Mouse (Mus musculus): ENCODE measurements around the gene Shisa5. TPM values are rescaled to one million over a fixed set of nuclear protein-coding genes. Genes with fewer than 3 reads are reported as not detected.
A peak's percentile ranks its signal among the peaks of the same experiment; 100 is the strongest.

Gene Shisa5
- total RNA-seq, 2 experiments from 2014 or later = 113 to 115 TPM

- DNase-seq (ENCODE audit: low spot score in 2 of 2) = no peak
These were observed 46.6 kb downstream of the Shisa5 start for GRCm38 (mm10) chr9:109084922-109085321.

GRCm38 (mm10) chr9:109087987-109088386 is 49.6 kb downstream of the Shisa5 start:
- no peak for DNase-seq (ENCODE audit: low spot score in 2 of 2)

- no peak for DNase-seq (ENCODE audit: low spot score in 2 of 2)
These were observed 52.1 kb downstream of the Shisa5 start for GRCm38 (mm10) chr9:109090446-109090845.

GRCm38 (mm10) chr9:109091802-109092201 is 53.4 kb downstream of the Shisa5 start:
- no peak for DNase-seq (ENCODE audit: low spot score in 2 of 2)

GRCm38 (mm10) chr9:109092799-109093198 is 54.4 kb downstream of the Shisa5 start:
- no peak for DNase-seq (ENCODE audit: low spot score in 2 of 2)

DNA sequence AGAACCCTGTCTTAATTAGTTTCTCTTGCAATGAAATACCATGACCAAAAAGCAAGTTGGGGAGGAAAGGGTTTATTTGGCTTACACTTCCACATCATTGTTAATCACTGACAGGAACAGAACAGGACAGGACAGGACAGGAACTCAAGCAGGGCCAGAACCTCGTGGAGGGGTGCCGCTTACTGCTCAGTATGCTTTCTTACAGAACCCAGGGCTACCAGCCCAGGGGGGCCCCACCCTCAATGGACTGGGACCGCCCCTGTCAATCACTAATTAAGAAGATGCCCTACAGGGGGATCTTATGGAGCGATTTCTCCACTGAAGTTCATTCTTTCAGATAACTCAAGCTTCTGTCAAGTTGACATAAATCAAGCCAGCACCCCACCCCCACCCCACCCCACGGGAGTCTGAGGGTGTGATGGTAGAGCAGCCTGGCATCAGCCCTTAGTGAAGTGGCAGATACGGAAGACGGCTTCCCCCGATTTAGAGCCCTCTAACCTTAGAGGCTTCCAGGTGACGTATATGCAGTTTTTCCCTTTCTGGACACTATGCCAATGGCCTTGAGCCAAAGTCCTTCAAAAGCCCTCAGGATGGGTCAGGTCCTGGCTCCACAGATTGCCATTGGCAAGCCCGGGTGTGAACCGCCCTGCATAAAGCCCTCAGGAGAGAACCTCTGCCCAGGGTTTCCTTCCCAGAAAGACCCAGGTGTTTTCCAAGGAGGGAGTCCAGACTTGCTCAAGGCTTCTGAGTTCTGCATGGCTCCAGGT is 55.6 kb downstream of the Shisa5 start:
- no peak for DNase-seq (ENCODE audit: low spot score in 2 of 2)

GRCm38 (mm10) chr9:109094553-109095136 is 56.3 kb downstream of the Shisa5 start:
- DNase-seq (ENCODE audit: low spot score in 2 of 2) = no peak

DNA sequence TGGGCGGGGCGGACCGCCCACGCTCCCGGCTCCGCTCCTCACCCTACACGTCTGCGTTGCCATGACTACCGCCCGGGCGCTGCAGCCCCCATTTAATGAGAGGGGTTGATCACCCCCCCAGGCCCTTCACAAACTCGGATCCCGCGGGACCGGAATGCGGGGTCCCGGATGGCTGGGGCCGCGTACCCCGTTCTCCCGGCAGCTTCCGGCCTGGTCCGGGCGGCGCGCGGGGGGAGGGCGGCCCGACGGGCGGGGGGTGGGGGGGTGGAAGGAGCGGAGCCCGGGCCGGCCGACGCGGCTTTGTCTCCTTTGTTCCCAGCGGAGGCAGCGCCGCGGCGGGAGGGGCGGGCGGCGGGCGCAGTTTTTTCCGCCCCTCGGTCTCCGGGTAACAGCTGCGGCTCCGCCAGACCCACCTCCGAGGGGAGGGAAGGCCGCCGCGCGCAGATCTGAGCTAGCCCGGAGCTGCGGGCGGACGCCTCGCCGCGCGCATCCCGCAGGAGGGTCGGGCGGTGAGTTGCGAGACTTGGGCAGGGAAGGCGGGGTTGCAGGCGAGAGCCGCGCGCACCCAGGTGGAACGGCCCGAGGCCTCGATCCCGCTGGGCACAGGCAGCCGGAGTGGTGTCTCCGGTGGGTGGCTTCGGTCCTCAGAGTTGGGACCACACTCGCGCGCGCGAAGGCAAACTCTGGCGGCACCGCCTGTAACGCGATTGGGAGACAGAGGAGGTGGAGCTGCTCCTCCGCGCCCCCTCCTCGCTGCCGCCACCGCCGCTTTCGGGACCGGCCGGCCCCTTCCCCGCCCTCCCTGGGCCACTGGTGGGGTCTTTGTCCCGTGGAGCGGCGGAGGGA is 57.0 kb downstream of the Shisa5 start, which contains the start of gene Plxnb1:
Gene Plxnb1 (plus strand): TSS at position 253 of the 846 bp plus-strand sequence.
- DNase-seq (ENCODE audit: low spot score in 2 of 2) = peak; percentile 54 to 56

DNA sequence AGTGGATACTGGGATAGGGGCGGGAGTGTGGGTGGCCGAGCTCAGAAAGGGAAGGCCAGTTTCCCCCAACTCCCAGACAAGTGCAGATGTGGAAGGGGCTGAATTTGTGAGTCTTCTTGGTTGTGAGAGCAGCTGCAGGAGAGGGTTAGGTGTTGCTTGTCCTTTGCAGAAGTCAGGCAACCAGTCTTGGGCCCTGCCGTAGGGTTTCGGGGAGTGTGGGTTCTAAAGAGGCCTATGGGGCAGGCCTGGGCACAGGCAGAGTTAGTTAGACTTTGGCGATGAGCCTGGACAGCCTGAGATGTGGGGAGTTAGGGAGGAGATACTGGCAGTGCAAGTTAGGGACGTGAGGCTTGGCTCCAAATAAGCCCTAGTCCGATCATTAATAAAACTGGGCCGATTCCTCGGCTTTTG is 57.9 kb downstream of the Shisa5 start:
- no peak for DNase-seq (ENCODE audit: low spot score in 2 of 2)

DNA sequence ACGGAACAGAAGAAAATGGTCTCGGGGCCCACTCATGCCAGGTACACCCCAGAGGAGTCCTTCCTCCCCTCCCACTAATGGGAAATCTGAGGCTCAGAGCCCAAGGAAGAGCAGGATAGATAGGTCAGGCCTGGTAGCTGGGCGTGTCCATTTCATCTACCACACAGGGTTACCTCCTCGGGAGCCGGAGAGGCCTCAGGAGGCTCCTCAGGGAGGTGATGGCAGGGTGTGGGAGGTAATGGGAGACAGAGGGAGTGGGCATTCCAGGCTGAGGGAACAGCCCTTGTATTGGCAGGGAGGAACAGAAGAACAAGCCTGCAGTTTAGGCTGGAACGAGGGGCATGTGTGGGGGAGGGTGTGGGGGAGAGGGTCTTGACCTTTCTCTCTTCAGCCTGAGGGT is 58.5 kb downstream of the Shisa5 start:
- DNase-seq (ENCODE audit: low spot score in 2 of 2) = no peak

DNA sequence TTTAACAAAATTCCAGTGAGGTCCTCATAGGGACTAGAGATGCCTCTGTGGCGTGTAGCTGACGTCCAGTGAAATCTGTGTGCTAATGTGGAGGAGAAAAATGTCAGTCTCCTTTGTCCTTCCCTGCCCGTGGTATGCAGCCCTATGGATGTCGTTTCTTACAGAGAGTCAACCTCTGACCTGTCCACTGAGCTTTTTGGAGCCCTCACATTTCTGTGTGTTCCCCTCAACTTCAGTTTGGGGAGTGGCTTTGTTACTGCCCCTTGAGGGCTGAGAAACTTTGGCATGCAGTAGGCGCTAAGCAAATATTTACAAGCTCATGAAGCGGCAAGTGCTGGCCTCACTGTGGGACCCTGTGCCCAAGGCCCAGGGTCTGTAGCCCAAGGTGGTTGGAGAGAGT is 58.9 kb downstream of the Shisa5 start:
- DNase-seq (ENCODE audit: low spot score in 2 of 2) = no peak

DNA sequence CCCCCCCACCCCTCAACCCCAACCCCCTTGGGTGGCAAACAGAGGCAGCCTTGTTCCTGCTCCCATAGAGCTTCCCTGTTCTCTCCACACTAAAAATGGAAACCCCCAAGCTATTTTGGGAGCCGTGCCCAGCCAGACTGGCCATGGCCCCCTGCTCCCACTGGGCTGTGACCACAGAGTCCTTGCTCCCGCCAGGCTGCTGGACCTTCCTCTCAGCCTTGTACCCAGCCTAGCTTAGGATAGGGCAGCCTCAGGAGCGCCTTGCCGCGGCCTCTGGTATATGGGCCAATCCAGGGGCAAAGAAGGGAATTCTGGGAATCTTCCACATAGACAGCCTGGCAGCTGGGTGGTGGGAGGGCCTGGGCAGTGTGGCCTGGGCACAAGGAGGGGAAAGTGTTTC is 59.5 kb downstream of the Shisa5 start:
- peak in 1 of 2 experiments; percentile 51 for DNase-seq (ENCODE audit: low spot score in 2 of 2)

- no peak for DNase-seq (ENCODE audit: low spot score in 2 of 2)
These were observed 60.0 kb downstream of the Shisa5 start for GRCm38 (mm10) chr9:109098366-109098765.

DNA sequence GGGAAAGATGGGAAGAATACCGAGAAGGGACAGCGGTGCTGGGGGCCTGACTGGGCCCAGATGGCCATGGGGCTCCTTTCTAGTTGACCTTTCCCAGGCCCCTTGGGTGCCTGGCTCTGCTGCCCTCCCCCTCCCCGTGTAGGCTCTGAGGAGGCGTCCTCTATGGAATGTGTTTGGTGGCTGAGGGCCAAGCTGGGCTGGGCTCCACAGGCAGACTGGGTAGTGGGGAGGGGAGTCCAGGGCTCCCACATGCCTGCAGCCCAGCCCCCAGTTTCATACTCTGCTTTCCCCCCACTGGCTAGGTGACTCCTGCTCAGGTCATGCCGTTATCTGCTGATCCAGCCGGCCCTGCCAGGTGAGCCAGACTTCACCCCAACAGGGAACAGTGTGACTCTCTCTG is 60.6 kb downstream of the Shisa5 start:
- no peak for DNase-seq (ENCODE audit: low spot score in 2 of 2)

GRCm38 (mm10) chr9:109100307-109100928 is 62.1 kb downstream of the Shisa5 start:
- DNase-seq (ENCODE audit: low spot score in 2 of 2) = no peak

DNA sequence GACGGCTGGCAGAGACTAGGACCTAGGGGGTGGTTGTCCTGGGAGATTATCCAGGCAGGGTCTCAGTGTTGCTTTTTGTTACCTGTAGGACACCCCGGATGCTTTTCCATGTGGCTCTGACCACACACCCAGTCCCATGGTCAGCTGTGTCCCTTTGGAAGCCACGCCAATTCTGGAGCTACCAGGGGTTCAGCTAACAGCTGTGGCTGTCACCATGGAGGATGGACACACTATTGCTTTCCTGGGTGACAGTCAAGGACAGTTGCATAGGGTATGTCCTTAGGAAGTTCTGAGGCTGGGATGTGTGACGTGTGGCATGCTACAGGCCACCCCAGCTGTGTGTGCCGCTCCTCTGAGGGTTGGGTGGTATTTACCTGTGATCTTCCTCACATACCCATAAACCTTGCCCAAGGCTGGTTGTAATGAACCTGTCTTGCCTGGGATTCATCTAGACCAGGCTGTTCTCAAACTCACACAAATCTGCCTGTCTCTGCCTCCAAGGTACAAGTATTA is 63.6 kb downstream of the Shisa5 start:
- DNase-seq (ENCODE audit: low spot score in 2 of 2) = no peak

DNA sequence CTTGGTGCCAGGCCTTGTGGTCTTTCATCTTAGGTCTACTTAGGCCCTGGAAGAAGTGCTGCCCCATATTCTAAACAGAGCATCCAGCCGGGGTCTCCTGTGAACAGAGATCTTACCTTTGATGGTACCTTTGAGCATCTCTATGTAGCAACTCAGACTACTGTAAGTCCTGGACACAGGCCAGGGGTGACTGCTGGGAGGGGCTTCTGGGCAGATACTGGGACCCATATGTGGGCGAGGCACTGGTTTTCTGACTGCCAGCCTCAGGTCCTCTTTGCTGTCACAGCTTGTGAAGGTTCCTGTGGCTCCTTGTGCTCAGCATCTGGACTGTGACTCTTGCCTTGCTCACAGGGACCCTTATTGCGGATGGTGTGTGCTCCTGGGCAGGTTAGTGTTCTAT is 64.2 kb downstream of the Shisa5 start:
- no peak for DNase-seq (ENCODE audit: low spot score in 2 of 2)

DNA sequence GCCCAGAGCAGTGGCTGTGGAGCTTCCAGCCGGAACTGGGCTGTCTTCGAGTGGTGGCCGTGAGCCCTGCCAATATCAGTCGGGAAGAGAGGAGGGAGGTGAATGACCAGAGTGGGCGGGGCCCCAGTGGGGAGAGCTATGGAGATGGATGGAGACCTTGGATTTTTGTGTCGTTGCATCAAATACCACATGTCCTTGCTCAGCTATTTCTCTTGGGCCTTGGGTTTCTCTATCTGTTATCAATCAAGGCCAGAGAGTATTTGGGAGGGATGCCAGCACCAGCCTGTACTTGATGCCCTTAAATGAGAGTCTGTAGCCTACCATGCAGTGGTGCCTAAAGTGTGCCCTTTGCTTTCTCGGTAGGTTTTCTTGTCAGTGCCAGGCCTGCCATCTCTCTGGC is 64.9 kb downstream of the Shisa5 start:
- peak; percentile 55 to 73 for DNase-seq (ENCODE audit: low spot score in 2 of 2)

- DNase-seq (ENCODE audit: low spot score in 2 of 2) = no peak
These were observed 65.7 kb downstream of the Shisa5 start for GRCm38 (mm10) chr9:109104083-109104482.

DNA sequence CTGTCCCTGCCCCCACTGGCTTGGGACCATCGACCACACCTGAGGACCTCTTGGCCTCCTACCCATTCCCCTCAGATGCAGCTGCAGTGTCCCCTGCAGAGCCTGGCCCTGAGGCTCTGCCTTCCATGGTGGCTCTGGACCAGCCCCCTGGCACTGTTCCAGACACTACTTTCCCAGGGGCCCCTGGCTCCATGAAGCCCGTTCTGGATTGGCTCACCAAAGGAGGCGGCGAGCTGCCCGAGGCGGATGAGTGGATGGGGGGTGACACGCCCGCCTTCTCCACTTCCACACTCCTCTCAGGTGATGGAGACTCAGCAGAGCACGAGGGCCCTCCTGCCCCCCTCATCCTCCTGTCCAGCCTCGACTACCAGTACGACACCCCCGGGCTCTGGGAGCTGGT is 66.6 kb downstream of the Shisa5 start:
- peak in 1 of 2 experiments; percentile 49 for DNase-seq (ENCODE audit: low spot score in 2 of 2)

DNA sequence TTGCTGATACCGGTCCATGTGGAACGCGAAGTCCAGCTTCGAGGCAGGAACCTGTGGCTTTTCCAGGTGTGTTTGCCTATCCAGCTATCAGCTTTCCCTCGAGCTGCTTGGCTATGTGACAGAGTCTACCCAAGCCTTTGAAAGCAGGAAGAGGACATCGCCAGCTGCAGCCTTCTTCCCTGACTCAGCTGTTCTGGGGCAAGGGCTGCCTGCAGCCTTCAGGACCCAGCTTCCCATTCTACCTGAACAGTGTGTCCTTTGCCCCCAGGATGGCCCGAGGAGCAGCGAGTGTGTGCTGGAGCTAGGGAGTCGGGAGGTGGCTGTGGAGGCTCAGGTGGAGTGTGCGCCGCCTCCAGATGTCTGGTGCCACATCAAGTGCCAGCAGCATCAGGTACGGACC is 67.3 kb downstream of the Shisa5 start:
- DNase-seq (ENCODE audit: low spot score in 2 of 2) = no peak
